Comparison of ENCODE assay signal across 22 mouse cellular contexts in the genomic region with DNA sequence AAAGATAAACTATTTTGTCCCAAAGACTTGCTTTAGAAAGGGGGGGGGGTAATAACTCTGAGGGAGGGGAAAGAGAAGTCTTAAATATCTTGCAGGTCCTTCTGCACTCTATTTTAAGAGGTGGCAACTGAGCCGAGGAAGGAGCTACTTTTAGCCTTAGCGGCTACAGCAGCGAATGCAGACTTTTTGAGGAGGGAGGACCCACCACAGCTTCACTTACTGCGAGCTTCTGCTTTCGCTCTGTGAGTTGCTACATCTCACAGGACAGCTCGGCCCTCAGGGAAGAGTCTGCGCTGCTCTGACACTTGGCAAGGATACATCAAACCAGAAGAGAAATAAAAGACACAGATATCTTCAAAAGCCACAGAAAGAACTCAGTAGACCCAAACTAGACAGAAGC. TPM values are rescaled to one million over a fixed set of nuclear protein-coding genes. Genes with fewer than 3 reads are reported as not detected.
DNase-seq lines count a peak whose midpoint lies in the region; ATAC-seq and TF ChIP-seq lines count a peak whose summit lies in the region.
"Had no signal": no experiment of that assay in that cellular context is flagged by ENCODE, and none has a peak within 500 bp of the region (broad histone marks: within the 10 kb centered on the region; RNA-seq: fewer than 3 reads in every experiment).

No protein-coding gene starts in this region.

- peak overlapping the region; percentile 57 for H3K4me2 ChIP-seq in heart, embryonic 16.5 days (ENCODE audit: low read depth, low read length)
- no peak overlapping the region for H3K4me2 ChIP-seq in lung, postnatal 0 days (replicated peaks; ENCODE audit: low read depth, low read length)
- H3K4me2 ChIP-seq: forebrain, embryonic 15.5 days; hindbrain, embryonic 12.5 days; limb, embryonic 12.5 days; liver, embryonic 13.5 days; lung, embryonic 15.5 days; midbrain, embryonic 15.5 days had no signal

- peak overlapping the region; percentile 91 for H3K27ac ChIP-seq in gastrocnemius, adult 2 months
- H3K27ac ChIP-seq in heart, embryonic 16.5 days (ENCODE audit: low read length), result peak overlapping the region; percentile 82
- no peak overlapping the region for H3K27ac ChIP-seq in lung, postnatal 0 days (ENCODE audit: low read length)
- H3K27ac ChIP-seq: forebrain, embryonic 15.5 days; hindbrain, embryonic 12.5 days; limb, embryonic 12.5 days; liver, embryonic 13.5 days; lung, embryonic 15.5 days; midbrain, embryonic 15.5 days had no signal

- no peak for ATAC-seq in heart, embryonic 16.5 days (replicated peaks; ENCODE audit: extremely low read depth, insufficient read depth, low FRiP score)
- ATAC-seq in lung, postnatal 0 days, result no peak
- ATAC-seq: forebrain, embryonic 15.5 days; inflammation-experienced regulatory T-cells, adult 6 months; midbrain, embryonic 15.5 days had no signal

- no peaks in the 10 kb centered on the region for H3K27me3 ChIP-seq in heart, embryonic 16.5 days (ENCODE audit: control insufficient read depth, insufficient read depth, low read length)
- no peaks in the 10 kb centered on the region for H3K27me3 ChIP-seq in lung, postnatal 0 days (replicated peaks; ENCODE audit: insufficient read depth, low read length)
- H3K27me3 ChIP-seq: forebrain, embryonic 15.5 days; hindbrain, embryonic 12.5 days; limb, embryonic 12.5 days; liver, embryonic 13.5 days; lung, embryonic 15.5 days; midbrain, embryonic 15.5 days had no signal

- H3K9me3 ChIP-seq in heart, embryonic 16.5 days (replicated peaks; ENCODE audit: control insufficient read depth, low read length), result peaks cover 4% of the 10 kb centered on the region; the same call in 1 of the 2 replicates
- no peaks in the 10 kb centered on the region for H3K9me3 ChIP-seq in lung, postnatal 0 days (ENCODE audit: low read length)
- H3K9me3 ChIP-seq: forebrain, embryonic 15.5 days; hindbrain, embryonic 12.5 days; limb, embryonic 12.5 days; liver, embryonic 13.5 days; lung, embryonic 15.5 days; midbrain, embryonic 15.5 days had no signal

- H3K9ac ChIP-seq in heart, embryonic 16.5 days (ENCODE audit: low read length), result peak overlapping the region; percentile 63
- no peak overlapping the region for H3K9ac ChIP-seq in lung, postnatal 0 days (replicated peaks; ENCODE audit: low read depth)
- H3K9ac ChIP-seq: forebrain, embryonic 15.5 days; hindbrain, embryonic 12.5 days; limb, embryonic 12.5 days; liver, embryonic 13.5 days; lung, embryonic 15.5 days; midbrain, embryonic 15.5 days had no signal

- intact Hi-C loops in gastrocnemius, adult 2 months (cut with DNase I), result no loop called here

- H3K4me1 ChIP-seq in heart, embryonic 16.5 days (ENCODE audit: control insufficient read depth, insufficient read depth, low read length), result peaks cover 10% of the 10 kb centered on the region
- no peaks in the 10 kb centered on the region for H3K4me1 ChIP-seq in lung, postnatal 0 days (ENCODE audit: insufficient read depth, low read depth, low read length)
- H3K4me1 ChIP-seq: hindbrain, embryonic 12.5 days; limb, embryonic 12.5 days; liver, embryonic 13.5 days; lung, embryonic 15.5 days; midbrain, embryonic 15.5 days had no signal

- H3K36me3 ChIP-seq in heart, embryonic 16.5 days (ENCODE audit: control insufficient read depth, insufficient read depth), result 0 out of 2 replicates have a peak, but pooled peaks cover 3% of the 10 kb centered on the region
- no peaks in the 10 kb centered on the region for H3K36me3 ChIP-seq in lung, postnatal 0 days (ENCODE audit: insufficient read depth, low read length)
- H3K36me3 ChIP-seq: forebrain, embryonic 15.5 days; hindbrain, embryonic 12.5 days; limb, embryonic 12.5 days; liver, embryonic 13.5 days; lung, embryonic 15.5 days; midbrain, embryonic 15.5 days had no signal

- peak; percentile 54 for DNase-seq in gastrocnemius, adult 2 months
- no peak for DNase-seq in gastrocnemius, postnatal 10 days
- no peak for DNase-seq in heart, adult 8-10 months (ENCODE audit: low spot score)
- peak; percentile 13 for DNase-seq in right cerebral cortex, postnatal 25 days
- DNase-seq in right cerebral cortex, postnatal 14 days, result no peak
- no peak for DNase-seq in lung, postnatal 0 days (ENCODE audit: low spot score)
- DNase-seq: adrenal gland, adult 8-10 months; cerebellum, adult 11 months; cerebellum, postnatal 14 days; kidney, adult 9 months; kidney, postnatal 4 days; liver, embryonic 13.5 days; thymus, postnatal 25 days had no signal

- WGBS in heart, embryonic 16.5 days, result 39% methylated on average over 7 of the region's 7 CpGs
- WGBS in lung, postnatal 0 days, result 75% methylated on average over 7 of the region's 7 CpGs

- peak overlapping the region; percentile 70 for H3K4me3 ChIP-seq in gastrocnemius, adult 2 months
- H3K4me3 ChIP-seq in heart, embryonic 16.5 days (ENCODE audit: low read length), result peak overlapping the region; percentile 13
- H3K4me3 ChIP-seq in lung, postnatal 0 days (ENCODE audit: low read depth, low read length), result no peak overlapping the region
- H3K4me3 ChIP-seq: erythroblast, embryonic 14.5 days; forebrain, embryonic 15.5 days; hindbrain, embryonic 12.5 days; limb, embryonic 12.5 days; liver, embryonic 13.5 days; lung, embryonic 15.5 days; midbrain, embryonic 15.5 days had no signal

- TF ChIP-seq CTCF in gastrocnemius, adult 2 months (IDR thresholded peaks at IDR 0.05), result no peak
- TF ChIP-seq CTCF in lung, postnatal 0 days (IDR thresholded peaks at IDR 0.05), result no peak

- no peak for TF ChIP-seq EP300 in lung, postnatal 0 days (IDR thresholded peaks at IDR 0.05)

RNA-seq across cellular contexts. Expression of gene Hspb3, which starts 6.3 kb away (rescaled TPM):
- 10 to 100 TPM; 45.0 to 51.6 TPM for total RNA-seq in gastrocnemius, adult 2 months (2021)
- total RNA-seq in gastrocnemius, postnatal 10 days (2021), result 10 to 100 TPM; 79.1 to 87.3 TPM
- 44.6 and 49.1 TPM in 2 replicates for polyA plus RNA-seq in heart, embryonic 16.5 days (2015; fragmentation: Nextera tagmentation; extraction: Ambion mirVana)
- total RNA-seq in heart, adult 8-10 months (2022), result 10 to 100 TPM; 15.4 to 22.3 (median 18.7) TPM
- polyA plus RNA-seq in lung, postnatal 0 days (2015; fragmentation: Nextera tagmentation; extraction: Ambion mirVana), result 0.62 and 0.96 TPM in 2 replicates
- total RNA-seq: adrenal gland, adult 8-10 months had no signal
- polyA plus RNA-seq: erythroblast, embryonic 14.5 days; inflammation-experienced regulatory T-cells, adult 6 months; midbrain, embryonic 15.5 days; testis, adult 2 months had no signal

RNA-seq across cellular contexts. Expression of gene Snx18, which starts 38.8 kb away (rescaled TPM):
- total RNA-seq in gastrocnemius, adult 2 months (2021), result 10 to 100 TPM in 1 of 2 experiments, 1 to 10 TPM in 1; 9.2 to 13.6 TPM
- 10 to 100 TPM; 20.1 to 25.7 TPM for total RNA-seq in gastrocnemius, postnatal 10 days (2021)
- polyA plus RNA-seq in heart, embryonic 16.5 days (2015; fragmentation: Nextera tagmentation; extraction: Ambion mirVana), result 10.7 and 11.8 TPM in 2 replicates
- 10 to 100 TPM; 16.4 to 18.9 (median 18.0) TPM for total RNA-seq in heart, adult 8-10 months (2022)
- 18.1 and 22.0 TPM in 2 replicates for polyA plus RNA-seq in lung, postnatal 0 days (2015; fragmentation: Nextera tagmentation; extraction: Ambion mirVana)

Comparison
In these comparisons a context has a peak if more than half of its experiments do, and no peak if none do; other contexts are left out.
1. DNase-seq: peak in gastrocnemius, adult 2 months (single experiment) and right cerebral cortex, postnatal 25 days (single experiment); none in gastrocnemius, postnatal 10 days (single experiment), heart, adult 8-10 months (single experiment), right cerebral cortex, postnatal 14 days (single experiment) and lung, postnatal 0 days (single experiment).